Mouse (Mus musculus) hindbrain, embryonic 12.5 days (tissue): ENCODE measurements around the gene Agpat3. TPM values are rescaled to one million over a fixed set of nuclear protein-coding genes. Genes with fewer than 3 reads are reported as not detected.

Source experiments
- ATAC-seq: fragments of 200-750 bp; cut with Nextera tagmentation; 2 replicates; pipeline ENCODE4 v1.8.0; 2017; ENCODE audit warnings: moderate TSS enrichment; ENCODE audit not compliant: low FRiP score
- H3K27ac ChIP-seq: fragments of 300-500 bp; sonication (generic); 2 replicates; pipeline ENCODE4 v1.5.1; 2016; ENCODE audit warnings: mild to moderate bottlenecking
- H3K27me3 ChIP-seq: fragments of 300-500 bp; sonication (generic); 2 replicates; pipeline ENCODE4 v1.6.1; 2016; ENCODE audit warnings: mild to moderate bottlenecking
- H3K36me3 ChIP-seq: fragments of 300-500 bp; sonication (generic); 2 replicates; pipeline ENCODE4 v1.6.1; 2016; ENCODE audit warnings: mild to moderate bottlenecking
- H3K4me1 ChIP-seq: fragments of 300-500 bp; sonication (generic); 2 replicates; pipeline ENCODE4 v1.6.1; 2016
- H3K4me2 ChIP-seq: fragments of 300-500 bp; sonication (generic); replicated peaks from 2 replicates; pipeline ENCODE4 v1.6.1; 2016; ENCODE audit warnings: mild to moderate bottlenecking
- H3K4me3 ChIP-seq: fragments of 300-500 bp; sonication (generic); 2 replicates; pipeline ENCODE4 v1.5.1; 2016; ENCODE audit warnings: mild to moderate bottlenecking
- H3K9ac ChIP-seq: fragments of 300-500 bp; sonication (generic); 2 replicates; pipeline ENCODE4 v1.6.1; 2016; ENCODE audit warnings: mild to moderate bottlenecking, moderate library complexity
- H3K9me3 ChIP-seq: fragments of 300-500 bp; sonication (generic); replicated peaks from 2 replicates; pipeline ENCODE4 v1.6.1; 2016; ENCODE audit warnings: mild to moderate bottlenecking
- WGBS: fragments of 180-500 bp; shearing (Covaris S2); methylation state at CpG from one replicate; pipeline ENCODE4 v1.1.7; 2016; 5-methylcytosine and 5-hydroxymethylcytosine counted together
- polyA plus RNA-seq: library from polyadenylated mRNA; unstranded; fragments of >200 nt; fragmentation: Nextera tagmentation; extraction: Ambion mirVana; gene quantifications from 2 replicates; pipeline ENCODE4 v1.2.1, GENCODE M21; 2016

Gene Agpat3
- polyA plus RNA-seq, 1 experiment from 2014 or later: 59.2 TPM

GRCm38 (mm10) chr10:78338180-78338579 is 14.1 kb downstream of the Agpat3 start:
- H3K9me3 ChIP-seq: no peaks in the 10 kb centered on the region
- H3K4me3 ChIP-seq: no peak overlapping the region
- 81% methylated on average over 5 of the region's 5 CpGs for WGBS
- no peaks in the 10 kb centered on the region; the same call in 1 of the 2 replicates for H3K36me3 ChIP-seq
- no peak for ATAC-seq
- H3K4me1 ChIP-seq: no peaks in the 10 kb centered on the region
- no peaks in the 10 kb centered on the region for H3K27me3 ChIP-seq
- no peak overlapping the region for H3K27ac ChIP-seq
- H3K4me2 ChIP-seq: no peak overlapping the region
- H3K9ac ChIP-seq: no peak overlapping the region

DNA sequence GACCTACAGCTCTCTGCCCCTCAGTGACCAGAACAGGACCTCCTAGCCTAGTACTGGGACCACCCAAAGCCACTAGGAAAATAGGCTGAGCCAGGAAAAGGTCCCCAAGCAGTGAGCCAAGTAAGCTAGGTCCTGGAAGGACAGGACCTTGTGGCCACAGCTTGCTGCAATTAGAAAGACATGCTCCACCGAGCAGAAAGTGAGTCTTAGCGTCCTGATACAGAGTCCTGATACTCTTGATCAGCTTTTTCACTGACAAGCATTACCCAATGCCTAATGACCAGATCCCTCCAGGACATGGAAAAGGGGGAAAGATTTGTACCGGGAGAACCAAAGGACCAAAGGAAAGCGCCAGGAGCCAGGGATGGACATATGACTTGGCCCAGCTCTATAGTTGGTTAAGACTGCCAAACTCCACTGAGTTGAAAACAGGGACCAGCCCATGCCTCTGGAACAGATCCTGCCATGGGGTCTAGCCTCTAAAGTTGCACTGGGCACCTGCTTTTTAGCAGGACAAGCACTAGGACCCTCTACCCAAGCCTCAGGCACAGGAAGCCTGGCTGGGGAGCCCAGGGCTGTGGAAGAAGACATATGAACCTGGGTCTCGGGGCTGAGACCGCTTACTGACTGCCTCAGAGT is 17.2 kb downstream of the Agpat3 start:
- H3K4me1 ChIP-seq: no peaks in the 10 kb centered on the region
- H3K9me3 ChIP-seq: no peaks in the 10 kb centered on the region
- H3K9ac ChIP-seq: no peak overlapping the region
- H3K27me3 ChIP-seq: no peaks in the 10 kb centered on the region
- WGBS: 78% methylated on average over 6 of the region's 6 CpGs
- no peak overlapping the region for H3K4me2 ChIP-seq
- no peak overlapping the region for H3K27ac ChIP-seq
- no peak for ATAC-seq
- no peaks in the 10 kb centered on the region for H3K36me3 ChIP-seq
- no peak overlapping the region for H3K4me3 ChIP-seq

DNA sequence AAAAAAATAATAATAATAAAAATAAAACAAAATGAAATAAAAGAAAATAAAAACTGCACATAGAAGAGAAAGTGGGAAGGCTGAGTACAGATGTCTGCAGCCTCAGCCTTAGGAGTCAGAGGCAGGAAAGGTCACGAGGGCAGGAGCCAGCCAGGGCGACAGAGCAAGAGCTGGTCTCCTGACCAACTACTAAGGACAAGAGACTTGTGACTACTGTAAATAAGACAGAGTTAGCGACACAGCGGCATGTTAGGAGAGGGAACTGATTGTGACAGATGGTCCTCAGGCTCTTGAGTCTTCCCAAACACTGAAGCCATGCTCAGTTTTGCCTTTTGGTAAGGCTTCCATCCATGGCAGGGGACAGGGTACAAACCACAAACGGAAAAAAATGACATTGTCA is 20.7 kb downstream of the Agpat3 start:
- Histone ChIP-seq H3K27me3 (no peaks in the 10 kb centered on the region), H3K4me1 (no peaks in the 10 kb centered on the region), H3K9ac (no peak overlapping the region), H3K9me3 (no peaks in the 10 kb centered on the region), H3K4me2 (no peak overlapping the region), H3K36me3 (peaks cover 12% of the 10 kb centered on the region; the same call in 1 of the 2 replicates), H3K4me3 (no peak overlapping the region), H3K27ac (no peak overlapping the region)
- ATAC-seq: no peak
- WGBS: 87% methylated on average over 5 of the region's 5 CpGs

- no peak overlapping the region for H3K9ac ChIP-seq
- no peak overlapping the region for H3K4me3 ChIP-seq
- H3K4me1 ChIP-seq: no peaks in the 10 kb centered on the region
- H3K4me2 ChIP-seq: no peak overlapping the region
- no peak for ATAC-seq
- H3K9me3 ChIP-seq: no peaks in the 10 kb centered on the region
- 91% methylated on average over 5 of the region's 5 CpGs for WGBS
- no peak overlapping the region for H3K27ac ChIP-seq
- H3K36me3 ChIP-seq: peaks cover 26% of the 10 kb centered on the region; the same call in 1 of the 2 replicates
- H3K27me3 ChIP-seq: no peaks in the 10 kb centered on the region
Observed at GRCm38 (mm10) chr10:78329305-78329704, 23.0 kb downstream of the Agpat3 start.

- Histone ChIP-seq H3K4me2 (no peak overlapping the region), H3K27ac (no peak overlapping the region), H3K9ac (no peak overlapping the region), H3K27me3 (no peaks in the 10 kb centered on the region), H3K4me1 (0 out of 2 replicates have a peak, but pooled peaks cover 3% of the 10 kb centered on the region), H3K36me3 (peaks cover 28% of the 10 kb centered on the region; the same call in 1 of the 2 replicates), H3K9me3 (no peaks in the 10 kb centered on the region), H3K4me3 (no peak overlapping the region)
- 97% methylated on average over 2 of the region's 2 CpGs for WGBS
- no peak for ATAC-seq
Observed at GRCm38 (mm10) chr10:78328011-78328575, 24.2 kb downstream of the Agpat3 start.

- H3K4me2 ChIP-seq: no peak overlapping the region
- peaks cover 28% of the 10 kb centered on the region; the same call in 1 of the 2 replicates for H3K36me3 ChIP-seq
- WGBS: 78% methylated on average over 8 of the region's 8 CpGs
- no peak overlapping the region for H3K9ac ChIP-seq
- H3K27ac ChIP-seq: no peak overlapping the region
- H3K9me3 ChIP-seq: no peaks in the 10 kb centered on the region
- no peak overlapping the region for H3K4me3 ChIP-seq
- ATAC-seq: no peak
- H3K27me3 ChIP-seq: no peaks in the 10 kb centered on the region
- H3K4me1 ChIP-seq: 0 out of 2 replicates have a peak, but pooled peaks cover 3% of the 10 kb centered on the region
Observed at GRCm38 (mm10) chr10:78325916-78326647, 26.2 kb downstream of the Agpat3 start.

GRCm38 (mm10) chr10:78324556-78325164 is 27.6 kb downstream of the Agpat3 start:
- Histone ChIP-seq H3K9me3 (no peaks in the 10 kb centered on the region), H3K27ac (no peak overlapping the region), H3K36me3 (peaks cover 28% of the 10 kb centered on the region; the same call in 1 of the 2 replicates), H3K4me2 (no peak overlapping the region), H3K27me3 (no peaks in the 10 kb centered on the region), H3K4me1 (0 out of 2 replicates have a peak, but pooled peaks cover 3% of the 10 kb centered on the region), H3K9ac (no peak overlapping the region), H3K4me3 (no peak overlapping the region)
- ATAC-seq: no peak
- 95% methylated on average over 6 of the region's 6 CpGs for WGBS

DNA sequence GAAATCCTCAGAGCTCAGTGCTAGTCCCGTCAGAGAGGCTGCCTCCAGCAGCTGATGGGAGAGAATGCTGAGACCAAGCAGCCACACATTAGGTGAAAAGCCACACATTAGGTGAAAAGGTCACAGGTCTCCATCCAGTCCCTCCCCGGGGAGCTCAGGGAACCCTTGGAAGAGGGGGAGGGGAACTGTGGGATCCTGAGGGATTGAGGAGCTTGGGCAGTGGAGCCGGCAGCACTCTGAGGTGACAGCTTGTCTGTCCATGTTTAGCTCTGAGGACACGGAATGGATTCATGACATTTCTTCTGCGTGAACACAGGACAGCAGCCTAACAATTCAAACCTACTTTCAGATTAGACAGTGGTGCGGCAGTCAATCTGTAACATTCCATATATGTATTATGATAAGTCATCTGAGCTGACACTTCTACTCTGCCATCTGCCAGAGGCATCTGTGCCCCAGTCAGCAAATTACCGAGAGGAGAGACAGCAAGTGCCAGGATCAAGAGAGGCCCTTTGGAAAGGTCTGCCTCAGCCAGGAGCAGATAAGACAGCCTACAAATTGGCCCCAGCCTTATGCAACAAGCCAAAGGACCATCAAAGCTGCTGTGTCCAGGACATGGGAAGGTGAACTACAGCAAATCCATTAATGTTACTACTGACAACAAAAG is 28.9 kb downstream of the Agpat3 start:
- peaks cover 28% of the 10 kb centered on the region; the same call in 1 of the 2 replicates for H3K36me3 ChIP-seq
- H3K4me2 ChIP-seq: no peak overlapping the region
- no peaks in the 10 kb centered on the region for H3K27me3 ChIP-seq
- no peak overlapping the region for H3K4me3 ChIP-seq
- H3K9me3 ChIP-seq: no peaks in the 10 kb centered on the region
- no peak for ATAC-seq
- H3K27ac ChIP-seq: no peak overlapping the region
- 52% methylated on average over 7 of the region's 7 CpGs for WGBS
- 0 out of 2 replicates have a peak, but pooled peaks cover 3% of the 10 kb centered on the region for H3K4me1 ChIP-seq
- no peak overlapping the region for H3K9ac ChIP-seq

DNA sequence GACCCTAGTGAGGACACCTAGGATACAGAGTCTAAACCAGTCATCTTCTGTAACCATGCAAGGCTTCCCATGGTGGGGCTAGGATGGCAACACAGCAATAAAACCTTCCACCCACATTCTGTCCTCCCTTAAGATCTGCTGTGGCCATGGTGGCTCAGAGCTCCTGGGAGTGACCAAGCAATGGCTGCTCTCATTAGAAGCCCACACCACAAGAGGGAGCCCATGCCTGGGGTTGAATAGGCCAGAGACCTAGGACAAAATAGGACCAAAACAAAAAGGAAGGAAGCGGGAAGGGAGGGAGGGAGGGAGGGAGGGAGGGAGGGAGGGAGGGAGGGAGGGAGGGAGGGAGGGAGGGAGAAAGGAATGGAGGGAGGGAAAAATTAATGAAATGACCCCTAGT is 29.5 kb downstream of the Agpat3 start:
- H3K9me3 ChIP-seq: no peaks in the 10 kb centered on the region

DNA sequence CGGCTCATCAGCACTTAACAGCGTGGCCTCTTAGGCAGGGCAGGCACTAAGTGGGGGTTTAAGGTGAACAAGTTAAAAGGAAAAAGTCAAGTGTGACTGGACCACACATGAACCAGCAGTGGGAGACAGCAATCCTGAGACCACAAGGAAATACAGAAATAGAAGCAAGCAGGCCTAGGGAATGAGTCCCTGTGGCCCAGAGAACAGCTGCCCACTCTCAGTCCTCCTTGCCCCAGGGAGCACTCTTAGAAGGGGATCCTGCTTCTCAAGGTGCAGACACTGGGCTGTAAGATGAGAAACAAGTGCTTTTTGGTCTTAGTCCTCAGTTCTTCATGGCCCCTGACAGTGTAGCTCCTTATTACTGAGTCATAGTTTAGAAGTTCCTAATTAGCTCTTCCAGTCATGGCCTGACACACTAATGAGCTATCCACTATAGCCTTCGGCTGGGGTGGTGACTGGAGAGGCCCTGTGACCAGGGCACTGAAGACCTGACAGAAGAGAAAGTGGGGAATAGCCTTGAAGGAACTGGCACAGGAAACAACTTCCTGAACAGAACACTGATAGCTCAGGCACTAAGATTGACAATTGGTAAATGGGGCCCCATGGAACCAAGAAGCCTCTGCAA is 31.0 kb downstream of the Agpat3 start:
- Histone ChIP-seq H3K36me3 (peaks cover 16% of the 10 kb centered on the region; the same call in 1 of the 2 replicates), H3K27me3 (no peaks in the 10 kb centered on the region), H3K27ac (no peak overlapping the region), H3K9me3 (no peaks in the 10 kb centered on the region), H3K9ac (no peak overlapping the region), H3K4me1 (0 out of 2 replicates have a peak, but pooled peaks cover 3% of the 10 kb centered on the region), H3K4me3 (no peak overlapping the region), H3K4me2 (no peak overlapping the region)
- ATAC-seq: no peak
- 71% methylated on average over 3 of the region's 3 CpGs for WGBS

More for the DNA sequence above, 29.5 kb downstream of the Agpat3 start:
- no peak overlapping the region for H3K4me3 ChIP-seq
- no peaks in the 10 kb centered on the region for H3K27me3 ChIP-seq
- no CpG with 5 or more reads among the region's 1 CpGs for WGBS
- ATAC-seq: no peak
- H3K9ac ChIP-seq: no peak overlapping the region
- H3K4me2 ChIP-seq: no peak overlapping the region
- H3K36me3 ChIP-seq: peaks cover 25% of the 10 kb centered on the region; the same call in 1 of the 2 replicates
- no peak overlapping the region for H3K27ac ChIP-seq
- 0 out of 2 replicates have a peak, but pooled peaks cover 3% of the 10 kb centered on the region for H3K4me1 ChIP-seq

- no peak for ATAC-seq
- H3K36me3 ChIP-seq: peaks cover 13% of the 10 kb centered on the region; the same call in 1 of the 2 replicates
- no peak overlapping the region for H3K9ac ChIP-seq
- H3K9me3 ChIP-seq: no peaks in the 10 kb centered on the region
- H3K4me2 ChIP-seq: no peak overlapping the region
- H3K4me1 ChIP-seq: 0 out of 2 replicates have a peak, but pooled peaks cover 3% of the 10 kb centered on the region
- H3K27ac ChIP-seq: no peak overlapping the region
- 94% methylated on average over 1 of the region's 1 CpGs for WGBS
- no peaks in the 10 kb centered on the region for H3K27me3 ChIP-seq
- H3K4me3 ChIP-seq: no peak overlapping the region
Observed at GRCm38 (mm10) chr10:78320526-78320925, 31.8 kb downstream of the Agpat3 start.
